Mouse (Mus musculus): ENCODE results near the gene Pgpep1l. TPM values are rescaled to one million over a fixed set of nuclear protein-coding genes. Genes with fewer than 3 reads are reported as not detected.
A peak's percentile ranks its signal among the peaks of the same experiment; 100 is the strongest.
"Not testable (repeated sequence)": the region's sequence is repeated elsewhere in the genome, so short reads cannot be mapped to it uniquely, and the experiment has no call there.

The Pgpep1l gene
- polyA plus RNA-seq, 1 experiment from 2014 or later: not detected

DNA sequence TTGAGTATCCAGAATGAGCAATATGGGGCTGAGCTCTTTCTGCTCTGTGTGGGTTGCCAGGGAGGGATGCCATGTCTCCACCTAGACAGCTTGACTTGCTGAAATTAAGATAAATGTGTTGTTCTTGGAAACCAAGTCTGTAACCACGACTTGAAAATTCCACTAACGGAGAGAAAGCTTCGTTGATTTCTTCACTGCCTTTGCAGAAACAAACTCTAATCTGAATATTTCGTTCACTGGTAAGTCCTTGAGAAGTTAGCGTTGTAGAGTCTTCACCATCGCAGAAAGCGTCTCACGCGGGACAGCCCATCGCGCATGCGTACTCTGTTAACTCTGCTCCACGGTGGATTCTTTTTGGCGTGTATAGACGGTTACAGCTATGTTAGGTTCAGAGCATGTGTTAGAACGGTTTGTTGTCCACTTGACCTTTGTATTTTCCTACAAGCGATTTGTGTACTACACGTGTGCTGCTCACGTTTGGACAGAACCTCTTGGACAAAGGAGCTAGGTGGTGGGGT, 16.4 kb upstream of the Pgpep1l start:
- 92% methylated on average over 19 of the region's 19 CpGs for WGBS
- ATAC-seq (ENCODE audit: low FRiP score): no peak
- no peaks in the 10 kb centered on the region for H3K36me3 ChIP-seq

GRCm38 (mm10) chr7:68279481-68279880, 15.4 kb upstream of the Pgpep1l start:
- Histone ChIP-seq H3K4me3 (replicated peaks) (no peak overlapping the region), H3K27ac (replicated peaks) (no peak overlapping the region), H3K9ac (replicated peaks) (no peak overlapping the region), H3K27me3 (replicated peaks) (peaks cover 27% of the 10 kb centered on the region), H3K4me1 (peaks cover 16% of the 10 kb centered on the region), H3K9me3 (replicated peaks) (no peaks in the 10 kb centered on the region), H3K4me2 (no peak overlapping the region), H3K36me3 (no peaks in the 10 kb centered on the region)
- no peak for ATAC-seq (ENCODE audit: low FRiP score)
- 91% methylated on average over 7 of the region's 7 CpGs for WGBS

More for the DNA sequence above, 16.4 kb upstream of the Pgpep1l start:
- Histone ChIP-seq H3K27ac (replicated peaks) (no peak overlapping the region), H3K4me3 (replicated peaks) (no peak overlapping the region), H3K4me2 (no peak overlapping the region), H3K9ac (replicated peaks) (no peak overlapping the region), H3K9me3 (replicated peaks) (no peaks in the 10 kb centered on the region), H3K27me3 (replicated peaks) (peaks cover 22% of the 10 kb centered on the region), H3K4me1 (peaks cover 16% of the 10 kb centered on the region)

DNA sequence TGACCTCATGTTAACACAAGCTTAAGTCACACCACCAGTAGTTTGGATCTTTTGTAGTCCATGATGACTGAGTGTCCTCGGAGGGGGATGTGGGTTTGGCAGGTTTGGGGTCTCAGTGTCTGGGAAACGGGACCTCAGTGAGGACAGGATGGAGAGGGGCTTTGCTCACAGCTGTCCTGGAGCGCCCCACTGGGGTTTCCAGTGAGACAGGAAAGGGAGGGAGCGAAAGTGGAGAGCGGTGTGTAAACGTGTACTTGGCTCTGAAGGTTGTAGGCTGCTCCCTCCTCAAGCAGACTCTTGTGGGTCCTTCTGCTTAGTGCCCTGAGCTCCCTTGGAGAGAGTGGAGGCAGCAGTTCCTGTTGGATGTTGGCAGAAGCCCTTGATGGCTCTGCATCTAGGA, 14.9 kb upstream of the Pgpep1l start:
- Histone ChIP-seq H3K4me3 (replicated peaks) (no peak overlapping the region), H3K4me1 (peaks cover 16% of the 10 kb centered on the region), H3K36me3 (no peaks in the 10 kb centered on the region), H3K4me2 (no peak overlapping the region), H3K9me3 (replicated peaks) (no peaks in the 10 kb centered on the region), H3K27ac (replicated peaks) (no peak overlapping the region), H3K27me3 (replicated peaks) (peaks cover 29% of the 10 kb centered on the region), H3K9ac (replicated peaks) (no peak overlapping the region)
- WGBS: 78% methylated on average over 6 of the region's 6 CpGs
- no peak for ATAC-seq (ENCODE audit: low FRiP score)

GRCm38 (mm10) chr7:68278385-68278784, 14.4 kb upstream of the Pgpep1l start:
- ATAC-seq (ENCODE audit: low FRiP score): no peak
- H3K36me3 ChIP-seq: no peaks in the 10 kb centered on the region
- peaks cover 16% of the 10 kb centered on the region for H3K4me1 ChIP-seq
- no peak overlapping the region for H3K4me3 ChIP-seq (replicated peaks)
- H3K27me3 ChIP-seq (replicated peaks): peaks cover 29% of the 10 kb centered on the region
- no peak overlapping the region for H3K9ac ChIP-seq (replicated peaks)
- no peak overlapping the region for H3K27ac ChIP-seq (replicated peaks)
- no peak overlapping the region for H3K4me2 ChIP-seq
- WGBS: 96% methylated on average over 6 of the region's 6 CpGs
- H3K9me3 ChIP-seq (replicated peaks): no peaks in the 10 kb centered on the region

GRCm38 (mm10) chr7:68277897-68278270, 13.9 kb upstream of the Pgpep1l start:
- no peaks in the 10 kb centered on the region for H3K36me3 ChIP-seq
- H3K4me1 ChIP-seq: peaks cover 16% of the 10 kb centered on the region
- H3K27ac ChIP-seq (replicated peaks): no peak overlapping the region
- no peak for ATAC-seq (ENCODE audit: low FRiP score)
- no peak overlapping the region for H3K9ac ChIP-seq (replicated peaks)
- H3K27me3 ChIP-seq (replicated peaks): peaks cover 29% of the 10 kb centered on the region
- H3K4me3 ChIP-seq (replicated peaks): no peak overlapping the region
- WGBS: 59% methylated on average over 4 of the region's 4 CpGs
- H3K4me2 ChIP-seq: no peak overlapping the region
- H3K9me3 ChIP-seq (replicated peaks): no peaks in the 10 kb centered on the region

GRCm38 (mm10) chr7:68277054-68277896, 13.2 kb upstream of the Pgpep1l start:
- H3K9me3 ChIP-seq (replicated peaks): no peaks in the 10 kb centered on the region
- ATAC-seq (ENCODE audit: low FRiP score): no peak
- peaks cover 16% of the 10 kb centered on the region for H3K4me1 ChIP-seq
- H3K27me3 ChIP-seq (replicated peaks): peaks cover 29% of the 10 kb centered on the region
- no peak overlapping the region for H3K27ac ChIP-seq (replicated peaks)
- no peaks in the 10 kb centered on the region for H3K36me3 ChIP-seq
- 38% methylated on average over 11 of the region's 11 CpGs for WGBS
- H3K4me2 ChIP-seq: no peak overlapping the region
- H3K4me3 ChIP-seq (replicated peaks): no peak overlapping the region
- H3K9ac ChIP-seq (replicated peaks): no peak overlapping the region

GRCm38 (mm10) chr7:68275838-68276731, 12.1 kb upstream of the Pgpep1l start:
- Histone ChIP-seq H3K27me3 (replicated peaks) (peaks cover 29% of the 10 kb centered on the region), H3K36me3 (no peaks in the 10 kb centered on the region), H3K9ac (replicated peaks) (0 out of 2 replicates have a peak overlapping the region, but pooled peaks have one; percentile 17), H3K9me3 (replicated peaks) (no peaks in the 10 kb centered on the region), H3K4me3 (replicated peaks) (peak overlapping the region; percentile 27), H3K27ac (replicated peaks) (no peak overlapping the region), H3K4me2 (peak overlapping the region; percentile 67), H3K4me1 (peaks cover 16% of the 10 kb centered on the region)
- 4% methylated on average over 36 of the region's 36 CpGs for WGBS
- ATAC-seq (ENCODE audit: low FRiP score): no peak

DNA sequence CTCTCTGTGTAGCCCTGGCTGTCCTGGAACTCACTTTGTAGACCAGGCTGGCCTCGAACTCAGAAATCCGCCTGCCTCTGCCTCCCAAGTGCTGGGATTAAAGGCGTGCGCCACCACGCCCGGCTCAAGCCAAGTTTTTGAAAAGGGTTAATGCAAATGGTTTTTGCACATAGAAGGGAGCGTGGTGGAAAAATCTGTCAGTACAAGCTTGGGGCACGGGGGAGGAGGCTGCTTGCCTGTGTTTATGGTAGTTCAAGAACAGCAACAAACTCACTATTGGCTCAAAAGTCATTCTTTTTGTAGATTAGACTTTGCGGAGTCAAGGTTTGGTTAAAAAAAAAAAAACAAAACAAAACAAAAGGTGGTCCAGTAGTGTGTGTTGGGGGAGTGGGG, 11.4 kb upstream of the Pgpep1l start:
- not testable (repeated sequence) for H3K9me3 ChIP-seq (replicated peaks); H3K9ac ChIP-seq (replicated peaks); ATAC-seq (ENCODE audit: low FRiP score); H3K27ac ChIP-seq (replicated peaks); H3K36me3 ChIP-seq
- peaks cover 16% of the 10 kb centered on the region for H3K4me1 ChIP-seq
- peak overlapping the region; percentile 27; the same call in 1 of the 2 replicates for H3K4me3 ChIP-seq (replicated peaks)
- peak overlapping the region; percentile 67 for H3K4me2 ChIP-seq
- WGBS: 48% methylated on average over 9 of the region's 9 CpGs
- peaks cover 29% of the 10 kb centered on the region for H3K27me3 ChIP-seq (replicated peaks)

DNA sequence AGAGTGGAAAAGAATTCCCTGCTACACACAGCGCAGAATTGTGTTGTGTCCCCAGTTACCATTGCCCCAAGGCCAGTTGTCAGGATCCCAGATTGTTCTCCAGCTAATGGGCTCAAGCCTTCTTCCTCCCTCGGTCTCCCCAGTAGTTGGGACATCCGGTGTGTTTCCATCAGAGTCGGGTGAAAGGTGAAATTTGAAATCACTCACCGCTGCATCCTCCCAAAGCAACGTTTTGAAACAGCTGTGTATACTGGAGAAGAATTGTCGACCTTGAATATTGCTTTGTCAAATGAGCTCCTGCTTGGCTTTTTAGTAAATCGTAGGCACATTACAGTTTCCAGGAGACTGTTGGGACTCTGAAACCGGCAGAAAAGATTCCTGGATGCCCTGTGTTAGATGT, 10.9 kb upstream of the Pgpep1l start:
- no peak overlapping the region for H3K27ac ChIP-seq (replicated peaks)
- H3K4me2 ChIP-seq: no peak overlapping the region
- no peaks in the 10 kb centered on the region for H3K9me3 ChIP-seq (replicated peaks)
- H3K4me1 ChIP-seq: peaks cover 16% of the 10 kb centered on the region
- H3K9ac ChIP-seq (replicated peaks): no peak overlapping the region
- 69% methylated on average over 9 of the region's 9 CpGs for WGBS
- peaks cover 29% of the 10 kb centered on the region for H3K27me3 ChIP-seq (replicated peaks)
- H3K4me3 ChIP-seq (replicated peaks): no peak overlapping the region
- no peaks in the 10 kb centered on the region for H3K36me3 ChIP-seq
- ATAC-seq (ENCODE audit: low FRiP score): no peak

GRCm38 (mm10) chr7:68274218-68274617, 10.2 kb upstream of the Pgpep1l start:
- no peaks in the 10 kb centered on the region for H3K9me3 ChIP-seq (replicated peaks)
- 54% methylated on average over 2 of the region's 2 CpGs for WGBS
- no peak overlapping the region for H3K4me3 ChIP-seq (replicated peaks)
- H3K27ac ChIP-seq (replicated peaks): no peak overlapping the region
- H3K9ac ChIP-seq (replicated peaks): no peak overlapping the region
- H3K36me3 ChIP-seq: no peaks in the 10 kb centered on the region
- H3K27me3 ChIP-seq (replicated peaks): peaks cover 29% of the 10 kb centered on the region
- peaks cover 16% of the 10 kb centered on the region for H3K4me1 ChIP-seq
- no peak for ATAC-seq (ENCODE audit: low FRiP score)
- H3K4me2 ChIP-seq: no peak overlapping the region

GRCm38 (mm10) chr7:68273515-68273914, 9.5 kb upstream of the Pgpep1l start, which contains the start of gene Fam169b:
Gene Fam169b, plus strand, starts transcription at chr7:68273839.
- H3K9me3 ChIP-seq (replicated peaks): no peaks in the 10 kb centered on the region
- no peak for ATAC-seq (ENCODE audit: low FRiP score)
- H3K4me3 ChIP-seq (replicated peaks): no peak within 1 kb of the TSS
- peaks cover 16% of the 10 kb centered on the region for H3K4me1 ChIP-seq
- H3K27ac ChIP-seq (replicated peaks): no peak within 1 kb of the TSS
- H3K36me3 ChIP-seq: no peaks in the 10 kb centered on the region
- H3K9ac ChIP-seq (replicated peaks): no peak within 1 kb of the TSS
- no peak within 1 kb of the TSS for H3K4me2 ChIP-seq
- H3K27me3 ChIP-seq (replicated peaks): peaks cover 29% of the 10 kb centered on the region

All from neural tube, embryonic 15.5 days (tissue).